Mouse (Mus musculus) embryonic facial prominence, embryonic 15.5 days (tissue): Measurements from ENCODE around the gene Ern2. TPM values are rescaled to one million over a fixed set of nuclear protein-coding genes. Genes with fewer than 3 reads are reported as not detected.

Experiments used
- ATAC-seq: fragments of 200-750 bp; cut with Nextera tagmentation; 2 replicates; pipeline ENCODE4 v1.8.0; 2017; ENCODE audit warnings: low read depth, moderate TSS enrichment; ENCODE audit not compliant: insufficient number of reproducible peaks, low FRiP score, low TSS enrichment
- H3K27ac ChIP-seq: fragments of 300-500 bp; sonication (generic); replicated peaks from 2 replicates; pipeline ENCODE4 v1.5.1; 2015; ENCODE audit warnings: mild to moderate bottlenecking, inconsistent platforms
- H3K27me3 ChIP-seq: fragments of 300-500 bp; sonication (generic); 2 replicates; pipeline ENCODE4 v1.6.1; 2015; ENCODE audit warnings: inconsistent platforms
- H3K36me3 ChIP-seq: fragments of 300-500 bp; sonication (generic); 2 replicates; pipeline ENCODE4 v1.6.1; 2015; ENCODE audit warnings: mild to moderate bottlenecking, inconsistent platforms
- H3K4me1 ChIP-seq: fragments of 300-500 bp; sonication (generic); 2 replicates; pipeline ENCODE4 v1.6.1; 2015; ENCODE audit warnings: inconsistent platforms
- H3K4me2 ChIP-seq: fragments of 300-500 bp; sonication (generic); replicated peaks from 2 replicates; pipeline ENCODE4 v1.6.1; 2015; ENCODE audit warnings: mild to moderate bottlenecking, inconsistent platforms
- H3K4me3 ChIP-seq: fragments of 300-500 bp; sonication (generic); replicated peaks from 2 replicates; pipeline ENCODE4 v1.5.1; 2015; ENCODE audit warnings: mild to moderate bottlenecking, inconsistent platforms
- H3K9ac ChIP-seq: fragments of 300-500 bp; sonication (generic); 2 replicates; pipeline ENCODE4 v1.6.1; 2015; ENCODE audit warnings: inconsistent platforms
- H3K9me3 ChIP-seq: fragments of 300-500 bp; sonication (generic); replicated peaks from 2 replicates; pipeline ENCODE4 v1.6.1; 2016; ENCODE audit warnings: inconsistent platforms
- WGBS: fragments of 180-500 bp; shearing (Covaris S2); methylation state at CpG from one replicate; pipeline ENCODE4 v1.1.7; 2015; 5-methylcytosine and 5-hydroxymethylcytosine counted together
- polyA plus RNA-seq: library from polyadenylated mRNA; unstranded; fragments of >200 nt; fragmentation: Nextera tagmentation; extraction: Ambion mirVana; gene quantifications from 2 replicates; pipeline ENCODE4 v1.2.1, GENCODE M21; 2015

Gene Ern2
- polyA plus RNA-seq, 1 experiment from 2014 or later, result not detected

GRCm38 (mm10) chr7:122197306-122197705, 11.3 kb upstream of the Ern2 start:
- Histone ChIP-seq H3K36me3 (no peaks in the 10 kb centered on the region), H3K4me1 (no peaks in the 10 kb centered on the region), H3K4me3 (no peak overlapping the region), H3K4me2 (no peak overlapping the region), H3K9me3 (no peaks in the 10 kb centered on the region), H3K27me3 (no peaks in the 10 kb centered on the region), H3K27ac (no peak overlapping the region), H3K9ac (no peak overlapping the region)
- WGBS, result 28% methylated on average over 4 of the region's 4 CpGs
- ATAC-seq, result no peak

GRCm38 (mm10) chr7:122196771-122197170, 10.8 kb upstream of the Ern2 start:
- no peak overlapping the region for H3K27ac ChIP-seq
- H3K4me3 ChIP-seq, result no peak overlapping the region
- no peak overlapping the region for H3K4me2 ChIP-seq
- ATAC-seq, result no peak
- no peaks in the 10 kb centered on the region for H3K9me3 ChIP-seq
- H3K9ac ChIP-seq, result no peak overlapping the region
- 86% methylated on average over 9 of the region's 9 CpGs for WGBS
- H3K36me3 ChIP-seq, result no peaks in the 10 kb centered on the region
- no peaks in the 10 kb centered on the region for H3K27me3 ChIP-seq
- no peaks in the 10 kb centered on the region for H3K4me1 ChIP-seq

- Histone ChIP-seq H3K4me3 (no peak overlapping the region), H3K4me1 (no peaks in the 10 kb centered on the region), H3K9ac (no peak overlapping the region), H3K27ac (no peak overlapping the region), H3K36me3 (no peaks in the 10 kb centered on the region), H3K4me2 (no peak overlapping the region), H3K9me3 (no peaks in the 10 kb centered on the region), H3K27me3 (no peaks in the 10 kb centered on the region)
- ATAC-seq, result no peak
These were observed 7.9 kb upstream of the Ern2 start for GRCm38 (mm10) chr7:122193919-122194318.

- no peak overlapping the region for H3K27ac ChIP-seq
- no peak overlapping the region for H3K9ac ChIP-seq
- H3K4me2 ChIP-seq, result no peak overlapping the region
- no peaks in the 10 kb centered on the region for H3K4me1 ChIP-seq
- H3K4me3 ChIP-seq, result no peak overlapping the region
- 60% methylated on average over 10 of the region's 10 CpGs for WGBS
- no peaks in the 10 kb centered on the region for H3K27me3 ChIP-seq
- H3K36me3 ChIP-seq, result no peaks in the 10 kb centered on the region
- no peak for ATAC-seq
- H3K9me3 ChIP-seq, result no peaks in the 10 kb centered on the region
These were observed 5.1 kb upstream of the Ern2 start for GRCm38 (mm10) chr7:122191097-122191496.

- H3K36me3 ChIP-seq, result no peaks in the 10 kb centered on the region
- no peak overlapping the region for H3K27ac ChIP-seq
- 0 out of 2 replicates have a peak, but pooled peaks cover 3% of the 10 kb centered on the region for H3K4me1 ChIP-seq
- no peak overlapping the region for H3K9ac ChIP-seq
- H3K27me3 ChIP-seq, result no peaks in the 10 kb centered on the region
- WGBS, result 23% methylated on average over 7 of the region's 7 CpGs
- no peak overlapping the region for H3K4me2 ChIP-seq
- H3K4me3 ChIP-seq, result no peak overlapping the region
- ATAC-seq, result no peak
- H3K9me3 ChIP-seq, result no peaks in the 10 kb centered on the region
These were observed 3.5 kb upstream of the Ern2 start for GRCm38 (mm10) chr7:122189484-122189883.

- Histone ChIP-seq H3K9ac (no peak overlapping the region), H3K9me3 (no peaks in the 10 kb centered on the region), H3K36me3 (no peaks in the 10 kb centered on the region), H3K4me2 (no peak overlapping the region), H3K27me3 (no peaks in the 10 kb centered on the region), H3K27ac (no peak overlapping the region), H3K4me3 (no peak overlapping the region), H3K4me1 (0 out of 2 replicates have a peak, but pooled peaks cover 3% of the 10 kb centered on the region)
- no peak for ATAC-seq
- 66% methylated on average over 5 of the region's 5 CpGs for WGBS
These were observed 1.4 kb downstream of the Ern2 start for GRCm38 (mm10) chr7:122184569-122184968.

GRCm38 (mm10) chr7:122180720-122181119, 5.3 kb downstream of the Ern2 start:
- Histone ChIP-seq H3K9ac (no peak overlapping the region), H3K36me3 (no peaks in the 10 kb centered on the region), H3K9me3 (no peaks in the 10 kb centered on the region), H3K4me3 (no peak overlapping the region), H3K4me2 (no peak overlapping the region), H3K27ac (no peak overlapping the region), H3K4me1 (0 out of 2 replicates have a peak, but pooled peaks cover 1% of the 10 kb centered on the region), H3K27me3 (no peaks in the 10 kb centered on the region)
- 92% methylated on average over 7 of the region's 7 CpGs for WGBS
- no peak for ATAC-seq

GRCm38 (mm10) chr7:122171613-122172012, 14.4 kb downstream of the Ern2 start:
- Histone ChIP-seq H3K27me3 (no peaks in the 10 kb centered on the region), H3K4me3 (no peak overlapping the region), H3K4me1 (no peaks in the 10 kb centered on the region), H3K27ac (no peak overlapping the region), H3K4me2 (no peak overlapping the region), H3K9ac (no peak overlapping the region), H3K9me3 (no peaks in the 10 kb centered on the region), H3K36me3 (peaks cover 36% of the 10 kb centered on the region)
- no peak for ATAC-seq
- WGBS, result 70% methylated on average over 10 of the region's 10 CpGs

- H3K27ac ChIP-seq, result no peak overlapping the region
- WGBS, result 79% methylated on average over 6 of the region's 6 CpGs
- H3K9me3 ChIP-seq, result no peaks in the 10 kb centered on the region
- ATAC-seq, result no peak
- H3K36me3 ChIP-seq, result peaks cover 45% of the 10 kb centered on the region
- H3K4me3 ChIP-seq, result no peak overlapping the region
- no peaks in the 10 kb centered on the region for H3K4me1 ChIP-seq
- H3K9ac ChIP-seq, result no peak overlapping the region
- no peak overlapping the region for H3K4me2 ChIP-seq
- H3K27me3 ChIP-seq, result no peaks in the 10 kb centered on the region
These were observed 15.3 kb downstream of the Ern2 start for GRCm38 (mm10) chr7:122170705-122171104.

- H3K27ac ChIP-seq, result no peak overlapping the region
- peaks cover 70% of the 10 kb centered on the region for H3K36me3 ChIP-seq
- no peaks in the 10 kb centered on the region for H3K27me3 ChIP-seq
- WGBS, result 86% methylated on average over 7 of the region's 7 CpGs
- H3K9me3 ChIP-seq, result no peaks in the 10 kb centered on the region
- no peak for ATAC-seq
- no peak overlapping the region for H3K9ac ChIP-seq
- H3K4me3 ChIP-seq, result no peak overlapping the region
- peaks cover 3% of the 10 kb centered on the region for H3K4me1 ChIP-seq
- no peak overlapping the region for H3K4me2 ChIP-seq
These were observed 18.8 kb downstream of the Ern2 start for GRCm38 (mm10) chr7:122167203-122167602.

- 89% methylated on average over 6 of the region's 8 CpGs for WGBS
- no peak overlapping the region for H3K4me2 ChIP-seq
- peaks cover 31% of the 10 kb centered on the region for H3K4me1 ChIP-seq
- H3K27ac ChIP-seq, result no peak overlapping the region
- no peaks in the 10 kb centered on the region for H3K27me3 ChIP-seq
- H3K36me3 ChIP-seq, result peaks cover 55% of the 10 kb centered on the region
- H3K9ac ChIP-seq, result no peak overlapping the region
- no peak overlapping the region for H3K4me3 ChIP-seq
- H3K9me3 ChIP-seq, result no peaks in the 10 kb centered on the region
- no peak for ATAC-seq
These were observed 22.2 kb downstream of the Ern2 start for GRCm38 (mm10) chr7:122163766-122164165.

GRCm38 (mm10) chr7:122160037-122160436, 26.0 kb downstream of the Ern2 start:
- Histone ChIP-seq H3K4me3 (peak overlapping the region; percentile 78), H3K9me3 (no peaks in the 10 kb centered on the region), H3K4me2 (peak overlapping the region; percentile 92), H3K27ac (no peak overlapping the region), H3K4me1 (peaks cover 43% of the 10 kb centered on the region), H3K27me3 (no peaks in the 10 kb centered on the region), H3K9ac (peak overlapping the region; percentile 62), H3K36me3 (peaks cover 23% of the 10 kb centered on the region)
- 1% methylated on average over 12 of the region's 12 CpGs for WGBS
- ATAC-seq, result no peak
